ENCODE assay signal across 10 mouse cellular contexts in genomic region chr17:10093437-10094107, GRCm38 (mm10).
DNase-seq lines count a peak whose midpoint lies in the region; ATAC-seq and TF ChIP-seq lines count a peak whose summit lies in the region.
"Had no signal": no experiment of that assay in that cellular context is flagged by ENCODE, and none has a peak within 500 bp of the region (broad histone marks: within the 10 kb centered on the region; RNA-seq: fewer than 3 reads in every experiment).

No protein-coding gene starts in this region.

- no peak for TF ChIP-seq CTCF in heart, adult 2 months (IDR thresholded peaks at IDR 0.05)
- no peak for TF ChIP-seq CTCF in kidney, adult 2 months (conservative IDR thresholded peaks at IDR 0.05; ENCODE audit: insufficient read depth, insufficient read length, low read depth, low read length)

- H3K79me2 ChIP-seq in heart, adult 2 months (replicated peaks; ENCODE audit: control insufficient read depth, insufficient read depth, low read length), result no peaks in the 10 kb centered on the region
- H3K79me2 ChIP-seq in myocyte (ENCODE audit: control insufficient read depth, insufficient read depth), result no peaks in the 10 kb centered on the region

- intact Hi-C loops in heart, adult 2 months (cut with DNase I), result loop anchor here (1.0 to 5.0 kb wide), 7 partner anchors 55 to 399 kb away; no protein-coding TSS in a partner anchor

- no peak for TF ChIP-seq POLR2A in heart, adult 2 months (IDR thresholded peaks at IDR 0.05; ENCODE audit: insufficient read depth, low read depth, low read length)
- TF ChIP-seq POLR2A in kidney, adult 2 months (IDR thresholded peaks at IDR 0.05; ENCODE audit: low read depth, low read length), result no peak
- TF ChIP-seq POLR2A in myocyte (IDR thresholded peaks at IDR 0.05; ENCODE audit: insufficient read length, low read depth), result no peak

- peaks cover 27% of the 10 kb centered on the region for H3K4me1 ChIP-seq in heart, adult 2 months (ENCODE audit: control insufficient read depth, insufficient read depth, low read length)
- peaks cover 11% of the 10 kb centered on the region; the same call in 1 of the 2 replicates for H3K4me1 ChIP-seq in heart, embryonic 10.5 days
- peaks cover 10% of the 10 kb centered on the region; the same call in 1 of the 2 replicates for H3K4me1 ChIP-seq in kidney, adult 2 months (ENCODE audit: control insufficient read depth, insufficient read depth, low read length)
- H3K4me1 ChIP-seq in forebrain, embryonic 11.5 days (replicated peaks; ENCODE audit: control insufficient read depth, insufficient read depth, low read length), result no peaks in the 10 kb centered on the region
- H3K4me1 ChIP-seq: liver, embryonic 15.5 days had no signal

- H3ac ChIP-seq in myocyte (ENCODE audit: control insufficient read depth, insufficient read length), result no peak overlapping the region

- H3K27ac ChIP-seq in heart, adult 2 months, result peak overlapping the region; percentile 87
- no peak overlapping the region for H3K27ac ChIP-seq in heart, embryonic 10.5 days
- peak overlapping the region; percentile 35 for H3K27ac ChIP-seq in kidney, adult 2 months (ENCODE audit: insufficient read depth, low read depth, low read length)
- H3K27ac ChIP-seq in forebrain, embryonic 11.5 days (ENCODE audit: low read depth, low read length), result no peak overlapping the region
- H3K27ac ChIP-seq: embryonic facial prominence, embryonic 15.5 days; liver, embryonic 15.5 days had no signal

- H3K9me3 ChIP-seq in heart, embryonic 10.5 days, result 0 out of 2 replicates have a peak, but pooled peaks cover 3% of the 10 kb centered on the region
- no peaks in the 10 kb centered on the region for H3K9me3 ChIP-seq in forebrain, embryonic 11.5 days (ENCODE audit: control insufficient read depth, low read length)
- H3K9me3 ChIP-seq: liver, embryonic 15.5 days had no signal

- 14% methylated on average over 8 of the region's 8 CpGs for WGBS in heart, adult 2 months
- 61% methylated on average over 8 of the region's 8 CpGs for WGBS in heart, embryonic 10.5 days
- WGBS in kidney, adult 2 months, result 52% methylated on average over 8 of the region's 8 CpGs
- WGBS in forebrain, embryonic 11.5 days, result 82% methylated on average over 8 of the region's 8 CpGs

- no peak for ATAC-seq in forebrain, embryonic 11.5 days (replicated peaks; ENCODE audit: low FRiP score)

- no peaks in the 10 kb centered on the region for H3K27me3 ChIP-seq in heart, adult 2 months (ENCODE audit: control insufficient read depth, insufficient read depth, low read length)
- H3K27me3 ChIP-seq in heart, embryonic 10.5 days (ENCODE audit: insufficient read depth, poor library complexity, severe bottlenecking), result no peaks in the 10 kb centered on the region
- no peaks in the 10 kb centered on the region for H3K27me3 ChIP-seq in kidney, adult 2 months (replicated peaks; ENCODE audit: control insufficient read depth, insufficient read depth, low read length)
- no peaks in the 10 kb centered on the region for H3K27me3 ChIP-seq in myocyte (ENCODE audit: control insufficient read depth, insufficient read depth, insufficient read length)
- no peaks in the 10 kb centered on the region for H3K27me3 ChIP-seq in forebrain, embryonic 11.5 days (ENCODE audit: control insufficient read depth, insufficient read depth, low read length)
- H3K27me3 ChIP-seq: liver, embryonic 15.5 days had no signal

- H3K4me2 ChIP-seq in myocyte (ENCODE audit: low read depth), result peak overlapping the region; percentile 8
- no peak overlapping the region for H3K4me2 ChIP-seq in forebrain, embryonic 11.5 days (ENCODE audit: low read depth, low read length, severe bottlenecking)
- H3K4me2 ChIP-seq: embryonic facial prominence, embryonic 15.5 days; liver, embryonic 15.5 days had no signal

- H3K4me3 ChIP-seq in heart, adult 2 months, result no peak overlapping the region
- H3K4me3 ChIP-seq in heart, embryonic 10.5 days, result no peak overlapping the region
- no peak overlapping the region for H3K4me3 ChIP-seq in kidney, adult 2 months (ENCODE audit: insufficient read depth, low read depth, low read length)
- H3K4me3 ChIP-seq in myocyte, result no peak overlapping the region
- no peak overlapping the region for H3K4me3 ChIP-seq in forebrain, embryonic 11.5 days (ENCODE audit: low read depth, low read length)
- H3K4me3 ChIP-seq: embryonic facial prominence, embryonic 15.5 days; liver, embryonic 15.5 days had no signal

- peaks cover 16% of the 10 kb centered on the region for H3K36me3 ChIP-seq in heart, adult 2 months (ENCODE audit: control insufficient read depth, insufficient read depth, low read length)
- no peaks in the 10 kb centered on the region for H3K36me3 ChIP-seq in heart, embryonic 10.5 days
- no peaks in the 10 kb centered on the region for H3K36me3 ChIP-seq in kidney, adult 2 months (ENCODE audit: control insufficient read depth, insufficient read depth, low read length)
- H3K36me3 ChIP-seq in myocyte (ENCODE audit: control insufficient read depth, insufficient read depth), result no peaks in the 10 kb centered on the region
- H3K36me3 ChIP-seq in forebrain, embryonic 11.5 days (ENCODE audit: control insufficient read depth, insufficient read depth, low read length), result no peaks in the 10 kb centered on the region
- H3K36me3 ChIP-seq: embryonic facial prominence, embryonic 15.5 days; liver, embryonic 15.5 days had no signal

- 0 out of 2 replicates have a peak overlapping the region, but pooled peaks have one; percentile 3 for H3K9ac ChIP-seq in heart, adult 2 months (ENCODE audit: low read depth, low read length)
- no peak overlapping the region for H3K9ac ChIP-seq in forebrain, embryonic 11.5 days (ENCODE audit: low read length)
- H3K9ac ChIP-seq: embryonic facial prominence, embryonic 15.5 days; liver, embryonic 15.5 days had no signal

- DNase-seq in heart, adult 2 months, result peak; percentile 73 to 86
- no peak for DNase-seq in heart, embryonic 10.5 days (ENCODE audit: low spot score)
- peak; percentile 68 for DNase-seq in gastrocnemius, adult 18-20 months (ENCODE audit: low spot score)
- DNase-seq in kidney, adult 2 months, result peak; percentile 61
- DNase-seq in thymus, postnatal 36 days, result peak; percentile 29 to 36
- no peak for DNase-seq in forebrain, embryonic 11.5 days (ENCODE audit: low spot score)
- DNase-seq in cerebellum, postnatal 36 days, result no peak

- peak; percentile 76; the same call in 1 of the 2 replicates for TF ChIP-seq EP300 in heart, adult 2 months (IDR thresholded peaks at IDR 0.05; ENCODE audit: insufficient read depth, low read depth, low read length)

TF ChIP-seq in myocyte, 11 proteins besides CTCF, POLR2A, EP300 and RAD21:
- TF ChIP-seq CEBPB (IDR thresholded peaks at IDR 0.05; ENCODE audit: insufficient read depth, poor library complexity, severe bottlenecking) (no peak), MYOD1 (IDR thresholded peaks at IDR 0.05; ENCODE audit: control insufficient read depth in 1 of 3, insufficient read length in 2 of 3, low read depth in 2 of 3) (peak; percentile 9 to 55 (median 43))

Comparison
In these comparisons a context has a peak if more than half of its experiments do, and no peak if none do; other contexts are left out.
1. DNase-seq: peak in heart, adult 2 months (2 of 2), gastrocnemius, adult 18-20 months (single experiment), kidney, adult 2 months (single experiment) and thymus, postnatal 36 days (2 of 2); none in heart, embryonic 10.5 days (single experiment), forebrain, embryonic 11.5 days (single experiment) and cerebellum, postnatal 36 days (0 of 2).
2. H3K27ac ChIP-seq: peak in heart, adult 2 months (single experiment) and kidney, adult 2 months (single experiment); none in heart, embryonic 10.5 days (single experiment) and forebrain, embryonic 11.5 days (single experiment).